ENCODE assay signal across 8 mouse cellular contexts in genomic region chr9:107677091-107677784, GRCm38 (mm10). TPM values are rescaled to one million over a fixed set of nuclear protein-coding genes. Genes with fewer than 3 reads are reported as not detected.
A peak's percentile ranks its signal among the peaks of the same experiment; 100 is the strongest.
DNase-seq lines count a peak whose midpoint lies in the region; ATAC-seq and TF ChIP-seq lines count a peak whose summit lies in the region.

No protein-coding gene starts in this region.

- no peak overlapping the region for H3K4me3 ChIP-seq in kidney, adult 2 months (ENCODE audit: insufficient read depth, low read depth, low read length)
- no peak overlapping the region for H3K4me3 ChIP-seq in midbrain, embryonic 15.5 days

- DNase-seq in kidney, adult 2 months: peak; percentile 62
- no peak for DNase-seq in kidney, postnatal 14 days
- DNase-seq in MN1 (ENCODE audit: low spot score): peak; percentile 58
- DNase-seq in embryo, embryonic 11 days: peak; percentile 69
- DNase-seq in right cerebral cortex, postnatal 25 days: no peak
- DNase-seq in layer of hippocampus, postnatal 36 days: no peak

- no peaks in the 10 kb centered on the region for H3K9me3 ChIP-seq in midbrain, embryonic 15.5 days

- H3K4me1 ChIP-seq in kidney, adult 2 months (ENCODE audit: control insufficient read depth, insufficient read depth, low read length): peaks cover 3% of the 10 kb centered on the region; the same call in 1 of the 2 replicates
- H3K4me1 ChIP-seq in midbrain, embryonic 15.5 days: peaks cover 17% of the 10 kb centered on the region

- TF ChIP-seq CTCF in kidney, adult 2 months (conservative IDR thresholded peaks at IDR 0.05; ENCODE audit: insufficient read depth, insufficient read length, low read depth, low read length): peak; percentile 87

- H3K27ac ChIP-seq in kidney, adult 2 months (ENCODE audit: insufficient read depth, low read depth, low read length): no peak overlapping the region
- no peak overlapping the region for H3K27ac ChIP-seq in midbrain, embryonic 15.5 days

- H3K36me3 ChIP-seq in kidney, adult 2 months (ENCODE audit: control insufficient read depth, insufficient read depth, low read length): no peaks in the 10 kb centered on the region
- peaks cover under 1% of the 10 kb centered on the region for H3K36me3 ChIP-seq in midbrain, embryonic 15.5 days (replicated peaks)

- H3K4me2 ChIP-seq in midbrain, embryonic 15.5 days: peak overlapping the region; percentile 62; the same call in 1 of the 2 replicates

- 17% methylated on average over 17 of the region's 17 CpGs for WGBS in kidney, adult 2 months
- whole genome bisulfite sequencing in midbrain, embryonic 15.5 days: 25% methylated on average over 17 of the region's 17 CpGs

- no peak overlapping the region for H3K9ac ChIP-seq in midbrain, embryonic 15.5 days

- TF ChIP-seq POLR2A in kidney, adult 2 months (IDR thresholded peaks at IDR 0.05; ENCODE audit: low read depth, low read length): no peak

- H3K27me3 ChIP-seq in kidney, adult 2 months (replicated peaks; ENCODE audit: control insufficient read depth, insufficient read depth, low read length): no peaks in the 10 kb centered on the region
- peaks cover 21% of the 10 kb centered on the region for H3K27me3 ChIP-seq in midbrain, embryonic 15.5 days (replicated peaks)

- peak; percentile 48 for ATAC-seq in inflammation-experienced regulatory T-cells, adult 6 months
- no peak for ATAC-seq in midbrain, embryonic 15.5 days (replicated peaks)

RNA-seq across cellular contexts. Expression of gene Gnat1, which starts 2.3 kb away (rescaled TPM):
- 0.09 and 0.22 TPM in 2 replicates for polyA plus RNA-seq in kidney, adult 2 months (2012; rRNA removed)
- polyA plus RNA-seq in inflammation-experienced regulatory T-cells, adult 6 months (2017; shearing (Covaris generic)): 1 to 10 TPM in 1 of 3 experiments, under 1 TPM in 1, not detected in 1; 0.58 to 1.1 TPM
- 2.1 and 2.2 TPM in 2 replicates for polyA plus RNA-seq in midbrain, embryonic 15.5 days (2015; fragmentation: Nextera tagmentation; extraction: Ambion mirVana)
- total RNA-seq in layer of hippocampus, postnatal 36 days (2021): not detected

RNA-seq across cellular contexts. Expression of gene Slc38a3, which starts 7.9 kb away (rescaled TPM):
- polyA plus RNA-seq in kidney, adult 2 months (2012; rRNA removed): 77.9 and 139 TPM in 2 replicates
- polyA plus RNA-seq in inflammation-experienced regulatory T-cells, adult 6 months (2017; shearing (Covaris generic)): not detected
- polyA plus RNA-seq in midbrain, embryonic 15.5 days (2015; fragmentation: Nextera tagmentation; extraction: Ambion mirVana): 31.8 and 40.4 TPM in 2 replicates
- total RNA-seq in layer of hippocampus, postnatal 36 days (2021): 10 to 100 TPM; 53.9 to 60.6 TPM

RNA-seq across cellular contexts. Expression of gene Sema3f, which starts 33.0 kb away (rescaled TPM):
- polyA plus RNA-seq in kidney, adult 2 months (2012; rRNA removed): 39.1 and 45.5 TPM in 2 replicates
- not detected for polyA plus RNA-seq in inflammation-experienced regulatory T-cells, adult 6 months (2017; shearing (Covaris generic))
- 26.0 and 31.2 TPM in 2 replicates for polyA plus RNA-seq in midbrain, embryonic 15.5 days (2015; fragmentation: Nextera tagmentation; extraction: Ambion mirVana)
- total RNA-seq in layer of hippocampus, postnatal 36 days (2021): 1 to 10 TPM; 4.3 to 4.6 TPM

RNA-seq across cellular contexts. Expression of gene Gnai2, which starts 42.1 kb away (rescaled TPM):
- polyA plus RNA-seq in kidney, adult 2 months (2012; rRNA removed): 356 and 366 TPM in 2 replicates
- 100 to 1,000 TPM; 136 to 264 (median 154) TPM for polyA plus RNA-seq in inflammation-experienced regulatory T-cells, adult 6 months (2017; shearing (Covaris generic))
- 299 and 386 TPM in 2 replicates for polyA plus RNA-seq in midbrain, embryonic 15.5 days (2015; fragmentation: Nextera tagmentation; extraction: Ambion mirVana)
- total RNA-seq in layer of hippocampus, postnatal 36 days (2021): 100 to 1,000 TPM; 195 to 208 TPM

Comparison
In these comparisons a context has a peak if more than half of its experiments do, and no peak if none do; other contexts are left out.
1. DNase-seq: peak in kidney, adult 2 months (single experiment), MN1 (single experiment) and embryo, embryonic 11 days (single experiment); none in kidney, postnatal 14 days (single experiment), right cerebral cortex, postnatal 25 days (single experiment) and layer of hippocampus, postnatal 36 days (0 of 2).
2. RNA of gene Slc38a3, which starts 7.9 kb away (polyA plus RNA-seq): 77.9 to 139 TPM in kidney, adult 2 months and 31.8 to 40.4 TPM in midbrain, embryonic 15.5 days; not detected in inflammation-experienced regulatory T-cells, adult 6 months; every median in the first group is over 10 times any median in the second.
3. RNA of gene Sema3f, which starts 33.0 kb away (polyA plus RNA-seq): 39.1 to 45.5 TPM in kidney, adult 2 months and 26.0 to 31.2 TPM in midbrain, embryonic 15.5 days; not detected in inflammation-experienced regulatory T-cells, adult 6 months; every median in the first group is over 10 times any median in the second.